ENCODE assay signal across 10 mouse cellular contexts in the genomic region with DNA sequence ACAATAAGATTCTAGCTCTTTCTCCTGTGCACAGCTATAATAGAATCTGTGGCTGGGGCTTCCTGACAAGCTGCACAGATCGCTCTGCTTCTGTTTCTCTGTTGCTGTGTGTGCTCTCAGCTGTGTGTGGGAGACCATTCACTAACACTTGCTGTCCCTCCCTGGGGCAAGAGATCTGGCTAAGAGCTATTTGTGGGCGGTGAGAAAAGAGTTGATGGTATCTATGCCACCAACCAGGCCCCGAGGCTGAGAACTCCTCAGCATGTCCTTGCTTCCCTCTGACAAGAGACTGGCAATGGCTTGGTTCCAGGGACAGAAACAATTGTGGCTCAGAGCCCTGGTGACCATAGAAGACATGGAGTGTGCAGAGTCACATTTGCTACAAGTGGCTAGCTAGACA. TPM values are rescaled to one million over a fixed set of nuclear protein-coding genes. Genes with fewer than 3 reads are reported as not detected.
A peak's percentile ranks its signal among the peaks of the same experiment; 100 is the strongest.
DNase-seq lines count a peak whose midpoint lies in the region; ATAC-seq and TF ChIP-seq lines count a peak whose summit lies in the region.
"Had no signal": no experiment of that assay in that cellular context is flagged by ENCODE, and none has a peak within 500 bp of the region (broad histone marks: within the 10 kb centered on the region; RNA-seq: fewer than 3 reads in every experiment).

No protein-coding gene starts in this region.

- ATAC-seq in forebrain, postnatal 0 days = peak; percentile 25; the same call in 1 of the 2 replicates
- ATAC-seq in forebrain, embryonic 15.5 days (replicated peaks) = no peak
- ATAC-seq in forebrain, embryonic 11.5 days (replicated peaks; ENCODE audit: low FRiP score) = no peak

- no peaks in the 10 kb centered on the region for H3K27me3 ChIP-seq in forebrain, postnatal 0 days (ENCODE audit: insufficient read depth, low read length)
- H3K27me3 ChIP-seq in forebrain, embryonic 15.5 days = no peaks in the 10 kb centered on the region
- no peaks in the 10 kb centered on the region; a peak in 1 of 4 replicates for H3K27me3 ChIP-seq in MEL (ENCODE audit: control insufficient read depth in 1 of 2, insufficient read depth in 2 of 2, low read length in 2 of 2)
- H3K27me3 ChIP-seq in forebrain, embryonic 11.5 days (ENCODE audit: control insufficient read depth, insufficient read depth, low read length) = no peaks in the 10 kb centered on the region

- DNase-seq in forebrain, postnatal 0 days = no peak
- peak; percentile 50 for DNase-seq in MEL (ENCODE audit: low read depth, low spot score)
- DNase-seq in frontal cortex, postnatal 14 days (ENCODE audit: low spot score in 2 of 2) = peak; percentile 20 to 33
- peak; percentile 73 to 77 for DNase-seq in left cerebral cortex, adult 9 months (ENCODE audit: low spot score in 2 of 2)
- no peak for DNase-seq in yolk sac, embryonic 10.5 days (ENCODE audit: low spot score)
- no peak for DNase-seq in gastrocnemius, postnatal 25 days
- DNase-seq in forebrain, embryonic 11.5 days (ENCODE audit: low spot score) = no peak
- DNase-seq: cerebellum, postnatal 36 days; gastrocnemius, postnatal 14 days had no signal

- no peaks in the 10 kb centered on the region for H3K9me3 ChIP-seq in forebrain, postnatal 0 days (ENCODE audit: low read length)
- no peaks in the 10 kb centered on the region for H3K9me3 ChIP-seq in forebrain, embryonic 15.5 days
- no peaks in the 10 kb centered on the region for H3K9me3 ChIP-seq in MEL (replicated peaks; ENCODE audit: insufficient read depth, low read length)
- H3K9me3 ChIP-seq in forebrain, embryonic 11.5 days (ENCODE audit: control insufficient read depth, low read length) = no peaks in the 10 kb centered on the region

- H3K4me3 ChIP-seq in forebrain, postnatal 0 days (ENCODE audit: low read depth, low read length) = no peak overlapping the region
- H3K4me3 ChIP-seq in forebrain, embryonic 15.5 days = no peak overlapping the region
- no peak overlapping the region for H3K4me3 ChIP-seq in MEL (ENCODE audit: control insufficient read depth in 1 of 2, insufficient read depth in 1 of 2, low read depth in 2 of 2, low read length in 2 of 2)
- no peak overlapping the region for H3K4me3 ChIP-seq in forebrain, embryonic 11.5 days (ENCODE audit: low read depth, low read length)

- TF ChIP-seq POLR2A in MEL (IDR thresholded peaks at IDR 0.05; ENCODE audit: control insufficient read depth in 1 of 2, insufficient read depth in 1 of 2, low read depth in 1 of 2, low read length in 2 of 2, poor library complexity in 1 of 2) = no peak

- no peak for TF ChIP-seq CTCF in forebrain, postnatal 0 days (IDR thresholded peaks at IDR 0.05; ENCODE audit: low read depth)
- TF ChIP-seq CTCF in MEL (IDR thresholded peaks at IDR 0.05 in 2 of 3, conservative IDR thresholded peaks at IDR 0.05 in 1 of 3; ENCODE audit: control insufficient read depth in 1 of 3, insufficient read depth in 1 of 3, low read depth in 2 of 3, low read length in 3 of 3, poor library complexity in 1 of 3, severe bottlenecking in 1 of 3) = no peak

- H3K36me3 ChIP-seq in forebrain, postnatal 0 days (ENCODE audit: insufficient read depth) = no peaks in the 10 kb centered on the region
- no peaks in the 10 kb centered on the region for H3K36me3 ChIP-seq in forebrain, embryonic 15.5 days
- H3K36me3 ChIP-seq in MEL (ENCODE audit: control insufficient read depth in 1 of 2, insufficient read depth in 2 of 2, low read length in 2 of 2) = no peaks in the 10 kb centered on the region
- no peaks in the 10 kb centered on the region for H3K36me3 ChIP-seq in forebrain, embryonic 11.5 days (ENCODE audit: control insufficient read depth, insufficient read depth, low read length)

- no peak overlapping the region for H3K27ac ChIP-seq in forebrain, postnatal 0 days (ENCODE audit: low read depth, low read length)
- H3K27ac ChIP-seq in forebrain, embryonic 15.5 days (replicated peaks) = no peak overlapping the region
- no peak overlapping the region for H3K27ac ChIP-seq in MEL (ENCODE audit: control insufficient read depth, low read depth, low read length)
- H3K27ac ChIP-seq in forebrain, embryonic 11.5 days (ENCODE audit: low read depth, low read length) = no peak overlapping the region

- H3K4me1 ChIP-seq in forebrain, postnatal 0 days (ENCODE audit: insufficient read depth) = no peaks in the 10 kb centered on the region
- H3K4me1 ChIP-seq in forebrain, embryonic 15.5 days = no peaks in the 10 kb centered on the region
- H3K4me1 ChIP-seq in MEL (ENCODE audit: control insufficient read depth in 1 of 2, insufficient read depth in 2 of 2, low read length in 2 of 2) = 0 out of 4 replicates have a peak, but pooled peaks cover 0 to 2% of the 10 kb centered on the region in 2 experiments
- H3K4me1 ChIP-seq in forebrain, embryonic 11.5 days (replicated peaks; ENCODE audit: control insufficient read depth, insufficient read depth, low read length) = no peaks in the 10 kb centered on the region

- no peak overlapping the region for H3K9ac ChIP-seq in forebrain, postnatal 0 days
- no peak overlapping the region for H3K9ac ChIP-seq in forebrain, embryonic 15.5 days (replicated peaks)
- no peak overlapping the region for H3K9ac ChIP-seq in MEL (ENCODE audit: control insufficient read depth, low read depth, low read length, poor library complexity, severe bottlenecking)
- no peak overlapping the region for H3K9ac ChIP-seq in forebrain, embryonic 11.5 days (ENCODE audit: low read length)

- no peaks in the 10 kb centered on the region for H3K79me2 ChIP-seq in MEL (ENCODE audit: control insufficient read depth, insufficient read depth, low read length, poor library complexity)

- H3K4me2 ChIP-seq in forebrain, postnatal 0 days (ENCODE audit: low read depth) = no peak overlapping the region
- H3K4me2 ChIP-seq in forebrain, embryonic 15.5 days (replicated peaks) = no peak overlapping the region
- H3K4me2 ChIP-seq in forebrain, embryonic 11.5 days (ENCODE audit: low read depth, low read length, severe bottlenecking) = no peak overlapping the region

- 50% methylated on average over 3 of the region's 3 CpGs for WGBS in forebrain, postnatal 0 days
- WGBS in forebrain, embryonic 15.5 days = 73% methylated on average over 3 of the region's 3 CpGs
- 76% methylated on average over 3 of the region's 3 CpGs for WGBS in forebrain, embryonic 11.5 days

- no peak for TF ChIP-seq RAD21 in MEL (IDR thresholded peaks at IDR 0.05; ENCODE audit: low read depth, low read length)

- 0 out of 4 replicates have a peak, but pooled peaks of 1 of the 2 experiments have one; percentile 33 for TF ChIP-seq EP300 in MEL (IDR thresholded peaks at IDR 0.05; ENCODE audit: low read depth in 1 of 2, low read length in 2 of 2)

TF ChIP-seq in MEL, 35 proteins besides CTCF, POLR2A, EP300 and RAD21:
- TF ChIP-seq MAZ (IDR thresholded peaks at IDR 0.05; ENCODE audit: low read depth, low read length) (no peak), MEF2A (IDR thresholded peaks at IDR 0.05; ENCODE audit: extremely low read depth, insufficient replicate concordance, low read depth, low read length, poor library complexity, severe bottlenecking) (no peak), ETS1 (IDR thresholded peaks at IDR 0.05; ENCODE audit: low read depth, low read length) (no peak), GATA1 (IDR thresholded peaks at IDR 0.05; ENCODE audit: low read depth, low read length) (no peak), TAL1 (IDR thresholded peaks at IDR 0.05; ENCODE audit: low read length) (no peak), SMC3 (IDR thresholded peaks at IDR 0.05; ENCODE audit: low read depth, low read length) (no peak), JUND (IDR thresholded peaks at IDR 0.05; ENCODE audit: low read depth, low read length) (no peak), SIN3A (IDR thresholded peaks at IDR 0.05; ENCODE audit: low read length) (no peak), MYB (IDR thresholded peaks at IDR 0.05; ENCODE audit: low read depth, low read length) (no peak), BHLHE40 (IDR thresholded peaks at IDR 0.05; ENCODE audit: borderline replicate concordance, low read depth, low read length) (no peak), MXI1 (IDR thresholded peaks at IDR 0.05; ENCODE audit: low read depth, low read length) (no peak), ZNF384 (IDR thresholded peaks at IDR 0.05; ENCODE audit: low read depth, low read length) (no peak), HCFC1 (IDR thresholded peaks at IDR 0.05; ENCODE audit: low read depth, low read length) (no peak), CHD2 (IDR thresholded peaks at IDR 0.05; ENCODE audit: low read length) (no peak)
TF ChIP-seq in MEL: peak in this region for 0.

RNA-seq across cellular contexts. Expression of a gene that starts 10.6 kb away (rescaled TPM):
- 28.1 and 30.3 TPM in 2 replicates for total RNA-seq in forebrain, postnatal 0 days (2014; rRNA removed)
- polyA plus RNA-seq in forebrain, postnatal 0 days (2015; fragmentation: Nextera tagmentation; extraction: Ambion mirVana) = 20.2 and 21.3 TPM in 2 replicates
- 26.4 and 30.8 TPM in 2 replicates for polyA plus RNA-seq in forebrain, embryonic 15.5 days (2015; fragmentation: Nextera tagmentation; extraction: Ambion mirVana)
- 10.6 and 12.7 TPM in 2 replicates for total RNA-seq in MEL (2012; rRNA removed)
- 10 to 100 TPM in 1 of 2 experiments, not detected in 1; 56.1 TPM for polyA plus RNA-seq in MEL (2012; ENCODE audit: insufficient read depth in 1 of 2, insufficient read length in 2 of 2, low read depth in 1 of 2, low replicate concordance in 2 of 2, missing spikeins in 1 of 2)
- 10 to 100 TPM; 23.6 to 32.1 TPM for total RNA-seq in gastrocnemius, postnatal 25 days (2021)
- polyA plus RNA-seq in forebrain, embryonic 11.5 days (2014; fragmentation: Nextera tagmentation; extraction: Ambion mirVana) = 39.5 and 41.1 TPM in 2 replicates

Comparison
In these comparisons a context has a peak if more than half of its experiments do, and no peak if none do; other contexts are left out.
1. DNase-seq: peak in MEL (single experiment), frontal cortex, postnatal 14 days (2 of 2) and left cerebral cortex, adult 9 months (2 of 2); none in forebrain, postnatal 0 days (single experiment), yolk sac, embryonic 10.5 days (single experiment), gastrocnemius, postnatal 25 days (single experiment) and forebrain, embryonic 11.5 days (single experiment).